Mouse (Mus musculus): ENCODE measurements around the gene Pex1. TPM values are rescaled to one million over a fixed set of nuclear protein-coding genes. Genes with fewer than 3 reads are reported as not detected.

Gene Pex1
- polyA plus RNA-seq, 1 experiment from 2014 or later, result 15.9 TPM

Small RNA genes within 50 kb of the gene (microRNA-seq; reads per million reads assigned to microRNA genes)
- gene Gm26238, result not detected

Other genes starting within 250 kb of the Pex1 start
- 35.7 and 39.3 TPM in 2 replicates for gene Fam133b, start 52.2 kb upstream of the Pex1 start, polyA plus RNA-seq (2016; fragmentation: Nextera tagmentation; extraction: Ambion mirVana)
- 3.3 and 3.7 TPM in 2 replicates for gene 1700109H08Rik, start 24.5 kb upstream of the Pex1 start, polyA plus RNA-seq (2016; fragmentation: Nextera tagmentation; extraction: Ambion mirVana)
- 14.3 and 15.7 TPM in 2 replicates for gene Rbm48, start 519 bp downstream of the Pex1 start, polyA plus RNA-seq (2016; fragmentation: Nextera tagmentation; extraction: Ambion mirVana)
- not detected in 2 replicates for gene Tmbim7, start 55.1 kb downstream of the Pex1 start, polyA plus RNA-seq (2016; fragmentation: Nextera tagmentation; extraction: Ambion mirVana)
- 70.6 and 77.4 TPM in 2 replicates for gene Gatad1, start 61.1 kb downstream of the Pex1 start, polyA plus RNA-seq (2016; fragmentation: Nextera tagmentation; extraction: Ambion mirVana)
- 9.7 and 9.9 TPM in 2 replicates for gene Ankib1, start 206.9 kb downstream of the Pex1 start, polyA plus RNA-seq (2016; fragmentation: Nextera tagmentation; extraction: Ambion mirVana)
- 61.5 and 63.3 TPM in 2 replicates for gene Krit1, start 207.1 kb downstream of the Pex1 start, polyA plus RNA-seq (2016; fragmentation: Nextera tagmentation; extraction: Ambion mirVana)
- 0.09 and 0.15 TPM in 2 replicates for gene Lrrd1, start 249.1 kb downstream of the Pex1 start, polyA plus RNA-seq (2016; fragmentation: Nextera tagmentation; extraction: Ambion mirVana)